Mouse (Mus musculus) bone marrow, adult 2 months (tissue): ENCODE data around the gene Slc3a1. TPM values are rescaled to one million over a fixed set of nuclear protein-coding genes. Genes with fewer than 3 reads are reported as not detected.

Experiments used
- H3K27ac ChIP-seq: fragments of 200-500 bp; 2 replicates; pipeline ENCODE4 v1.5.1; 2012; ENCODE audit warnings: low read depth, mild to moderate bottlenecking, control low read depth, inconsistent platforms, low read length; ENCODE audit not compliant: control insufficient read depth, poor library complexity, insufficient read depth
- H3K4me1 ChIP-seq: fragments of 200-500 bp; 2 replicates; pipeline ENCODE4 v1.6.1; 2011; ENCODE audit warnings: low read length; ENCODE audit not compliant: control insufficient read depth, insufficient read depth
- H3K4me3 ChIP-seq: fragments of 200-500 bp; replicated peaks from 2 replicates; pipeline ENCODE3; 2011; ENCODE audit warnings: mild to moderate bottlenecking, low read depth, low read length, control low read depth; ENCODE audit not compliant: control insufficient read depth
- CTCF ChIP-seq: fragments of 200-500 bp; IDR thresholded peaks from 2 replicates; pipeline ENCODE4 v1.5.1; 2011; ENCODE audit warnings: low read length, control low read depth; ENCODE audit not compliant: control insufficient read depth, insufficient read depth
- POLR2A ChIP-seq: fragments of 200-500 bp; IDR thresholded peaks from 2 replicates; pipeline ENCODE4 v1.6.1; 2011; ENCODE audit warnings: low read depth, mild to moderate bottlenecking, control low read depth, low read length, borderline replicate concordance; ENCODE audit not compliant: control insufficient read depth
- WGBS: fragments of 180-500 bp; shearing (Covaris S2); methylation state at CpG from one replicate; pipeline ENCODE4 v1.1.7; 2018; 5-methylcytosine and 5-hydroxymethylcytosine counted together
- polyA plus RNA-seq: library from polyadenylated mRNA; stranded (reverse); fragments of >200 nt; gene quantifications from 2 replicates; pipeline ENCODE4 v1.2.4, GENCODE M21; 2011; ENCODE audit warnings: low replicate concordance; ENCODE audit not compliant: missing spikeins, insufficient read depth, insufficient read length

The Slc3a1 gene
- polyA plus RNA-seq, 1 experiment, result 1.3 TPM

GRCm38 (mm10) chr17:85071088-85071775 lies 43.1 kb downstream of the Slc3a1 start:
- TF ChIP-seq CTCF (peak; percentile 35; the same call in 1 of the 2 replicates), POLR2A (no peak)
- Histone ChIP-seq H3K4me3 (no peak overlapping the region), H3K4me1 (no peaks in the 10 kb centered on the region), H3K27ac (no peak overlapping the region)
- WGBS, result 87% methylated on average over 8 of the region's 8 CpGs

- no peak for TF ChIP-seq POLR2A
- TF ChIP-seq CTCF, result no peak
- H3K27ac ChIP-seq, result no peak overlapping the region
- 88% methylated on average over 11 of the region's 11 CpGs for WGBS
- H3K4me1 ChIP-seq, result no peaks in the 10 kb centered on the region
- H3K4me3 ChIP-seq, result no peak overlapping the region
Measured at GRCm38 (mm10) chr17:85072383-85072782, 44.2 kb downstream of the Slc3a1 start.

GRCm38 (mm10) chr17:85073214-85073613 lies 45.0 kb downstream of the Slc3a1 start:
- 87% methylated on average over 7 of the region's 7 CpGs for WGBS

GRCm38 (mm10) chr17:85074083-85074482 lies 45.9 kb downstream of the Slc3a1 start:
- WGBS, result 85% methylated on average over 4 of the region's 4 CpGs
- Histone ChIP-seq H3K4me1 (no peaks in the 10 kb centered on the region), H3K4me3 (no peak overlapping the region), H3K27ac (no peak overlapping the region)
- TF ChIP-seq CTCF (no peak), POLR2A (no peak)

More at GRCm38 (mm10) chr17:85073214-85073613, 45.0 kb downstream of the Slc3a1 start:
- TF ChIP-seq CTCF (no peak), POLR2A (no peak)
- no peak overlapping the region for H3K27ac ChIP-seq
- no peak overlapping the region for H3K4me3 ChIP-seq
- no peaks in the 10 kb centered on the region for H3K4me1 ChIP-seq

- WGBS, result 84% methylated on average over 3 of the region's 3 CpGs
- H3K4me3 ChIP-seq, result no peak overlapping the region
- TF ChIP-seq CTCF, result no peak
- no peak for TF ChIP-seq POLR2A
Measured at GRCm38 (mm10) chr17:85079276-85079675, 51.1 kb downstream of the Slc3a1 start.

DNA sequence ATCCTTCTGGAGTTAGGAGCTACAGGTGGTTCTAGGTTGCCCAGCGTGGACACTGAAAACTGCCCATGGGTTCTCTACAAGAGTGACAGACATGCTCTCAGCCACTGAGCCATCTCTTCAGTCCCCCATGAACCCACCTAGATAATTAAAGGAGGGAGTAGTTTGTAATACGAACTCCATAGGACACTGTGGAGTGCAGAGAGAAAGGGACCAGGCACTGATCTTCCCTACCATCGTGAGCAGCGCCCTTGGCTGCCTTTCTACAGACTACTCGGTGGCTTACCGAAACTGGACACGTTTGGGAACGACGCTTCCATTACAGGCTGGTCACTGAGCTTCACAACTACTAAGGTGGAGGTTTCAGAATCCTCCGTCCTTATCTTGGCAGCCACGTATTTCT lies 52.6 kb downstream of the Slc3a1 start:
- 87% methylated on average over 11 of the region's 11 CpGs for whole genome bisulfite sequencing
- H3K27ac ChIP-seq, result no peak overlapping the region
- H3K4me3 ChIP-seq, result no peak overlapping the region
- no peak for TF ChIP-seq CTCF
- no peak for TF ChIP-seq POLR2A
- no peaks in the 10 kb centered on the region for H3K4me1 ChIP-seq

More at GRCm38 (mm10) chr17:85079276-85079675, 51.1 kb downstream of the Slc3a1 start:
- Histone ChIP-seq H3K27ac (no peak overlapping the region), H3K4me1 (no peaks in the 10 kb centered on the region)

GRCm38 (mm10) chr17:85085335-85085734 lies 57.2 kb downstream of the Slc3a1 start:
- 36% methylated on average over 2 of the region's 2 CpGs for WGBS
- TF ChIP-seq CTCF (no peak), POLR2A (no peak)
- no peaks in the 10 kb centered on the region; the same call in 1 of the 2 replicates for H3K4me1 ChIP-seq
- H3K4me3 ChIP-seq, result no peak overlapping the region
- H3K27ac ChIP-seq, result no peak overlapping the region

DNA sequence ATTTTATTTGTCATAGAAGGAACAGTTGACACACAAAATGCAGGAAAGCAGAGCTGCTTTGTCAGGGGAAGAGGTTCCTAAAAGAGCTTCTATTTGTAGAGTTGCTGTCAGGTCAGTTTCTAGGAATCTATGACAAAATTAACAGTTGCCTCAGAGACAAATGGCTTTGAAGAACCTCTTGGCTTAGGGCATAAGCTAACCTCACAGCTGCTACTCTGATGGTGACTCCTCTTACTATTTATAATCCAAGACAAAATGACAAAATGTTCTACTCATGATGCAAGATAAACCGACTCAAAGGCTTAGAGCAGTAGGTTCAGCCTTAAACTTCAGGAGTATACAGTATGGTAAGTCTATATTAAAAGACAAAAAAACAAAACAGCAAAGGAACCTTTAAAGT lies 58.3 kb downstream of the Slc3a1 start:
- Histone ChIP-seq H3K4me3 (no peak overlapping the region), H3K4me1 (no peaks in the 10 kb centered on the region; the same call in 1 of the 2 replicates), H3K27ac (no peak overlapping the region)
- TF ChIP-seq POLR2A, result no peak
- 58% methylated on average over 1 of the region's 1 CpGs for WGBS
